Mouse (Mus musculus): ENCODE results near the gene Rnf225.

- no peak for TF ChIP-seq CTCF (conservative IDR thresholded peaks at IDR 0.05; ENCODE audit: low read length)
- TF ChIP-seq POU5F1 (IDR thresholded peaks at IDR 0.05; ENCODE audit: borderline replicate concordance, low read length), result no peak
- no peak for TF ChIP-seq NANOG (IDR thresholded peaks at IDR 0.05; ENCODE audit: borderline replicate concordance, low read length)
Observed at GRCm38 (mm10) chr7:12927191-12927680, at the start of gene Rnf225.

Measured in E14TG2a.4 (cell line).